Mouse (Mus musculus) lung, embryonic 14.5 days (tissue): Measurements from ENCODE around the gene Sipa1l1. TPM values are rescaled to one million over a fixed set of nuclear protein-coding genes. Genes with fewer than 3 reads are reported as not detected.

Source experiments
- ATAC-seq: fragments of 200-750 bp; cut with Nextera tagmentation; 2 replicates; pipeline ENCODE4 v1.8.0; 2017; ENCODE audit warnings: mild to moderate bottlenecking, moderate TSS enrichment, moderate library complexity; ENCODE audit not compliant: insufficient read depth
- DNase-seq: peaks from one replicate; pipeline ENCODE4 v3.0.0-alpha.2; 2015
- H3K27ac ChIP-seq: fragments of 300-500 bp; sonication (generic); 2 replicates; pipeline ENCODE4 v1.5.1; 2014; ENCODE audit warnings: low read depth, mild to moderate bottlenecking, moderate library complexity
- H3K27me3 ChIP-seq: fragments of 300-500 bp; sonication (generic); 2 replicates; pipeline ENCODE4 v1.6.1; 2014; ENCODE audit warnings: low read length, control low read depth; ENCODE audit not compliant: insufficient read depth
- H3K36me3 ChIP-seq: fragments of 300-500 bp; sonication (generic); 2 replicates; pipeline ENCODE4 v1.6.1; 2014; ENCODE audit warnings: control low read depth; ENCODE audit not compliant: insufficient read depth
- H3K4me1 ChIP-seq: fragments of 300-500 bp; sonication (generic); 2 replicates; pipeline ENCODE4 v1.6.1; 2014; ENCODE audit warnings: antibody characterized with exemption, control low read depth; ENCODE audit not compliant: insufficient read depth
- H3K4me2 ChIP-seq: fragments of 300-500 bp; sonication (generic); 2 replicates; pipeline ENCODE4 v1.6.1; 2014; ENCODE audit warnings: mild to moderate bottlenecking
- H3K4me3 ChIP-seq: fragments of 300-500 bp; sonication (generic); 2 replicates; pipeline ENCODE4 v1.5.1; 2014; ENCODE audit warnings: low read depth, low read length
- H3K9ac ChIP-seq: fragments of 300-500 bp; sonication (generic); 2 replicates; pipeline ENCODE4 v1.6.1; 2014
- H3K9me3 ChIP-seq: fragments of 300-500 bp; sonication (generic); 2 replicates; pipeline ENCODE4 v1.6.1; 2016; ENCODE audit warnings: low read depth, low read length, control low read depth
- CTCF ChIP-seq: IDR thresholded peaks from 2 replicates; pipeline ENCODE4 v1.5.1; 2016; ENCODE audit warnings: antibody characterized with exemption, low read depth
- WGBS: fragments of 180-500 bp; shearing (Covaris S2); extraction: QIAGEN DNeasy Blood & Tissue Kit; methylation state at CpG from one replicate; pipeline ENCODE4 v1.1.7; 2014; 5-methylcytosine and 5-hydroxymethylcytosine counted together
- polyA plus RNA-seq: library from polyadenylated mRNA; unstranded; fragments of >200 nt; fragmentation: Nextera tagmentation; extraction: Ambion mirVana; gene quantifications from 2 replicates; pipeline ENCODE4 v1.2.1, GENCODE M21; 2014

Sipa1l1 gene
- polyA plus RNA-seq, 1 experiment from 2014 or later: 30.5 TPM

GRCm38 (mm10) chr12:82296276-82296675 is 127.2 kb downstream of the Sipa1l1 start:
- ATAC-seq: no peak
- DNase-seq: no peak
- no peaks in the 10 kb centered on the region for H3K27me3 ChIP-seq
- H3K27ac ChIP-seq: no peak overlapping the region
- no peak overlapping the region for H3K9ac ChIP-seq
- TF ChIP-seq CTCF: no peak
- 61% methylated on average over 2 of the region's 2 CpGs for WGBS
- H3K36me3 ChIP-seq: no peaks in the 10 kb centered on the region
- H3K4me3 ChIP-seq: no peak overlapping the region
- no peaks in the 10 kb centered on the region for H3K9me3 ChIP-seq
- no peaks in the 10 kb centered on the region for H3K4me1 ChIP-seq
- H3K4me2 ChIP-seq: no peak overlapping the region

GRCm38 (mm10) chr12:82297196-82297595 is 128.1 kb downstream of the Sipa1l1 start:
- no peaks in the 10 kb centered on the region for H3K4me1 ChIP-seq
- no peak overlapping the region for H3K9ac ChIP-seq
- ATAC-seq: no peak
- no peak overlapping the region for H3K4me2 ChIP-seq
- DNase-seq: peak; percentile 4
- no peak overlapping the region for H3K27ac ChIP-seq
- no peaks in the 10 kb centered on the region for H3K36me3 ChIP-seq
- 75% methylated on average over 6 of the region's 6 CpGs for WGBS
- H3K4me3 ChIP-seq: no peak overlapping the region
- H3K9me3 ChIP-seq: no peaks in the 10 kb centered on the region
- H3K27me3 ChIP-seq: no peaks in the 10 kb centered on the region
- TF ChIP-seq CTCF: no peak

- H3K4me2 ChIP-seq: no peak overlapping the region
- H3K36me3 ChIP-seq: no peaks in the 10 kb centered on the region
- DNase-seq: no peak
- H3K9ac ChIP-seq: no peak overlapping the region
- ATAC-seq: no peak
- no peaks in the 10 kb centered on the region for H3K9me3 ChIP-seq
- WGBS: 74% methylated on average over 9 of the region's 9 CpGs
- H3K4me3 ChIP-seq: no peak overlapping the region
- no peaks in the 10 kb centered on the region for H3K4me1 ChIP-seq
- no peaks in the 10 kb centered on the region for H3K27me3 ChIP-seq
- TF ChIP-seq CTCF: no peak
- no peak overlapping the region for H3K27ac ChIP-seq
Measured at GRCm38 (mm10) chr12:82298662-82299460, 129.7 kb downstream of the Sipa1l1 start.

- H3K4me3 ChIP-seq: no peak overlapping the region
- H3K27ac ChIP-seq: no peak overlapping the region
- H3K27me3 ChIP-seq: no peaks in the 10 kb centered on the region
- no peak for TF ChIP-seq CTCF
- no peak overlapping the region for H3K4me2 ChIP-seq
- WGBS: 64% methylated on average over 2 of the region's 2 CpGs
- ATAC-seq (no peak), DNase-seq (no peak)
- H3K36me3 ChIP-seq: no peaks in the 10 kb centered on the region
- H3K9me3 ChIP-seq: no peaks in the 10 kb centered on the region
- H3K4me1 ChIP-seq: no peaks in the 10 kb centered on the region
- no peak overlapping the region for H3K9ac ChIP-seq
Measured at GRCm38 (mm10) chr12:82304140-82304539, 135.0 kb downstream of the Sipa1l1 start.

- no peaks in the 10 kb centered on the region for H3K36me3 ChIP-seq
- 56% methylated on average over 4 of the region's 4 CpGs for WGBS
- TF ChIP-seq CTCF: no peak
- no peaks in the 10 kb centered on the region for H3K9me3 ChIP-seq
- no peak overlapping the region for H3K27ac ChIP-seq
- no peaks in the 10 kb centered on the region for H3K27me3 ChIP-seq
- no peak overlapping the region for H3K9ac ChIP-seq
- DNase-seq (no peak), ATAC-seq (no peak)
- H3K4me3 ChIP-seq: no peak overlapping the region
- no peak overlapping the region for H3K4me2 ChIP-seq
- H3K4me1 ChIP-seq: no peaks in the 10 kb centered on the region
Measured at GRCm38 (mm10) chr12:82306035-82306434, 136.9 kb downstream of the Sipa1l1 start.

- 93% methylated on average over 2 of the region's 2 CpGs for WGBS
- Histone ChIP-seq H3K36me3 (no peaks in the 10 kb centered on the region), H3K27ac (no peak overlapping the region)
Measured at GRCm38 (mm10) chr12:82311593-82311992, 142.5 kb downstream of the Sipa1l1 start.

GRCm38 (mm10) chr12:82312091-82312820 is 143.1 kb downstream of the Sipa1l1 start:
- Histone ChIP-seq H3K9ac (no peak overlapping the region), H3K36me3 (no peaks in the 10 kb centered on the region), H3K27ac (no peak overlapping the region), H3K4me1 (no peaks in the 10 kb centered on the region), H3K9me3 (no peaks in the 10 kb centered on the region), H3K4me2 (no peak overlapping the region), H3K27me3 (no peaks in the 10 kb centered on the region), H3K4me3 (no peak overlapping the region)
- no peak for ATAC-seq
- no peak for DNase-seq
- 79% methylated on average over 17 of the region's 17 CpGs for WGBS
- TF ChIP-seq CTCF: no peak

More at GRCm38 (mm10) chr12:82311593-82311992, 142.5 kb downstream of the Sipa1l1 start:
- H3K4me2 ChIP-seq: no peak overlapping the region
- H3K4me1 ChIP-seq: no peaks in the 10 kb centered on the region
- no peak for ATAC-seq
- DNase-seq: no peak
- no peak overlapping the region for H3K9ac ChIP-seq
- no peak overlapping the region for H3K4me3 ChIP-seq
- TF ChIP-seq CTCF: no peak
- no peaks in the 10 kb centered on the region for H3K27me3 ChIP-seq
- no peaks in the 10 kb centered on the region for H3K9me3 ChIP-seq
